Mouse (Mus musculus) spleen, postnatal 4 days (tissue): ENCODE data around the gene Pdcd5.

ENCODE experiments used
- DNase-seq, 2 experiments: peaks; one replicate each; pipeline ENCODE4 v3.0.0; 2022; ENCODE audit warnings: low spot score in 2 of 2

Gene Pdcd5

GRCm38 (mm10) chr7:35646317-35647081, 822 bp downstream of the Pdcd5 start:
- DNase-seq = peak; percentile 46 to 74

- no peak for DNase-seq
These were observed 7.2 kb downstream of the Pdcd5 start for GRCm38 (mm10) chr7:35640072-35640471.

- no peak for DNase-seq
These were observed 10.4 kb downstream of the Pdcd5 start for GRCm38 (mm10) chr7:35636874-35637273.

- DNase-seq = no peak
These were observed 11.1 kb downstream of the Pdcd5 start for GRCm38 (mm10) chr7:35636229-35636628.

- peak; percentile 29 to 77 for DNase-seq
These were observed 18.8 kb downstream of the Pdcd5 start for GRCm38 (mm10) chr7:35628496-35628895.

- DNase-seq = no peak
These were observed 19.9 kb downstream of the Pdcd5 start for GRCm38 (mm10) chr7:35627371-35627770.

- DNase-seq = no peak
These were observed 21.3 kb downstream of the Pdcd5 start for GRCm38 (mm10) chr7:35626038-35626437.

- no peak for DNase-seq
These were observed 24.7 kb downstream of the Pdcd5 start for GRCm38 (mm10) chr7:35622626-35623025.

- no peak for DNase-seq
These were observed 29.8 kb downstream of the Pdcd5 start for GRCm38 (mm10) chr7:35617513-35617912.

- DNase-seq = no peak
These were observed 38.1 kb downstream of the Pdcd5 start for GRCm38 (mm10) chr7:35609245-35609644.

GRCm38 (mm10) chr7:35606816-35607215, 40.5 kb downstream of the Pdcd5 start:
- DNase-seq = no peak

GRCm38 (mm10) chr7:35602766-35603165, 44.6 kb downstream of the Pdcd5 start:
- DNase-seq = no peak

- no peak for DNase-seq
These were observed 46.2 kb downstream of the Pdcd5 start for GRCm38 (mm10) chr7:35601106-35601505.

GRCm38 (mm10) chr7:35600031-35600430, 47.3 kb downstream of the Pdcd5 start:
- DNase-seq = no peak

GRCm38 (mm10) chr7:35599492-35599891, 47.8 kb downstream of the Pdcd5 start:
- DNase-seq = no peak

- DNase-seq = no peak
These were observed 53.0 kb downstream of the Pdcd5 start for GRCm38 (mm10) chr7:35594311-35594710.
